Mouse (Mus musculus) naive thymus-derived CD4-positive, alpha-beta T cell, adult 2 months (primary cell): ENCODE data around the gene AC134908.4.
"Not testable (repeated sequence)": the region's sequence is repeated elsewhere in the genome, so short reads cannot be mapped to it uniquely, and the experiment has no call there.

Experiments used
- DNase-seq: peaks from one replicate; pipeline ENCODE4 v3.0.0-alpha.2; 2011; ENCODE audit warnings: low read depth

The AC134908.4 gene

DNA sequence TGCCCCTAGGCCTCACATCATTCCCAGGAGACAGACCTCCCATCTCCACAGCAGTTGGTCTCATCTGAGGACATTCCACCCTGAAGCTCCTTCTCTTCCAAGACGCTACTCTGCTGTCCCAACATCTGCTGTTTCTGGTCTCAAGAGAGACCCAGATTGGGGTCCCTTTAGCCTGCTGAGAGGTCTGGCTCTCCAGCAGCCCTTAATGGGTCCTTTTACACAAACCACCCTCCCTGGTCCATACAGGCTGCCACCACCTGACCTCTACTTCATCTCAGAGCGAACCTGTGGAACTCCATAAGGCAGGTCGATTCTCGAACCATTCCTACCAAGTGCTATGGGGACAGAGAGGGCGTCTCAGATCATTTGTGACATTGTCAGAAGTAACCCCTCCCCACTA, 12.6 kb upstream of the AC134908.4 start:
- DNase-seq, result no peak

DNA sequence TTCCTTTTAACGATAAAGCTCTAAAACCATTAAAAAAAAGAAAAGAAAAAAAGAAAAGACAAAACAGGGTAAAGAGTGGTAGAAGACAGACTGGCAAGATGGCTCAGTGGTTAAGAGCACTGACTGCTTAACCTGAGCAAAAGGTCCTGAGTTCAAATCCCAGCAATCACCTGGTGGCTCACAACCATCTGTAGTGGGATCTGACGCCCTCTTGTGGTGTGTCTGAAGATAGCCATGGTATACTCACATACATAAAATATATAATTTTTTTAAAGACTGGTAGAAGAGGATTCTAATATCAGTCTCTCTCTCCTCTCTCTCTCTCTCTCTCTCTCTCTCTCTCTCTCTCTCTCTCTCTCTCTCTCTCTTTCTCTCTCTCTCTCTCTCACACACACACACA, 12.0 kb upstream of the AC134908.4 start:
- not testable (repeated sequence) for DNase-seq

DNA sequence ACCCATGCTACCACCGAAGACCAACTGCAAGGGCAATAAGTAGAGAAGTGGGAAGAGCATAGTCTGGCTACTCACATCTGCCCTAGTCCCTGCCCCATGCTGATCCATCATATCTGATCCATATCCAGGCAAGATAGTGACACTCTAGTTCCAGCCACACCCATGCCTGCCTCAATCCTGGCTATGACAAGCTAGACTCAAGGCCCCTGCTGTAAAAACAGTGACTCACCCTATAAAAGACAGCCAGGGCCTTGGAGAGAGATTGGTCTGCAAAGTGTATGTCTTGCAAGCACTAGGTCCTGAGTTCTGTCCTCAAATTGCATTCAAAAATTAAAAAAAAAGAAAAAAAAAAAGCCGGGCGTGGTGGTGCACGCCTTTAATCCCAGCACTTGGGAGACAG, 11.0 kb upstream of the AC134908.4 start:
- DNase-seq, result no peak

DNA sequence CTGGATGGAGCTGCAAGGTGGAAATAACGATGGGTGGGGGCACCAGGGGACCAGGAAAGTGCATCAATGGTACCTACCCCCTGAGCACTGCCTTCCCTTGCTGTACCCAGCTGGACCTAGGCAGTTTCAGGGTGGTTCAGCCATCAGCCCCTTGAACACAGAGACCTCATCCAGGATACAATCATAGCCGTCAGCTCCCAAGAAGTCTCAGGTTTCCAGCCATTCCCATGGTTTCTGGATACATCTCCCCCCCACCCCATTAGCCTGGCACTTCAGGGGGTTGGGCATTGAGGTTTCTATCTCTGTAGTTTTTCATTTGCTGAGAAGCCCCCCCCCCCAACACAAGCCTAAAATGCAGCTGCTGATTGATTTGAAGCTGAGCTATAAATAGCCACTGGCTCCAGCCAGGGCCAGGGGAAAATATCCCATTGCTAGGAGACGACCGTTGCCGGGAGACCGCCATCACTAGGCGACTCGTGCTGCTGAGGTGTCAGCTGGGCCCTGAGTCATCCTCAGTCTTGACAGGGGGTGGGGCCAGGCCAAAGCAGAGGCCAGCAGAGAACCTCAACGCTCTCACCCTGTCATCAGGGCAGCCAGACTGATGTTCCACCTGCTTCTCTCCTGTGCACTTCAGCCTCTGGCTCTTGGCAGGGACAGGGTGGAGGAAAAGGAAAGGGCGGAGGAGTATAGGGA, 7.5 kb upstream of the AC134908.4 start:
- DNase-seq, result no peak

DNA sequence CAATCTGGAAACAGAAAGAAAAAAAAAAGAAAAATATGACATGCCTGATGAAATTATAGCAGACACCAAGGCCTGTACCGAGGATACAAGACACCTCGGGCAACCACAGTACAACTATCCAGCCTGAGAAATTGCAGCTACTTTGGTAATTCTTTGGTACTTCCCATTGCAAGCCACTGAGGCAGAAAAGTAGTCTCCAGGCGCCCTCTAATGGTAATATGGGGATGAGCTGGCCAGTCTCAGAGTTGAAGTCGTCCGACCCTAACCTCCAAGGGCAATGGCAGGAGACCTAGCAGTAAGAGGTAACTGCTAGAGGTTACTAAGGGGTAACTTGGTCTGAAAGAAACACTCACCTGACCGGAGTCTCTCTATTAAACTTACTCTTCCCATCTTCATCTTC, 5.6 kb upstream of the AC134908.4 start:
- peak; percentile 89 for DNase-seq

DNA sequence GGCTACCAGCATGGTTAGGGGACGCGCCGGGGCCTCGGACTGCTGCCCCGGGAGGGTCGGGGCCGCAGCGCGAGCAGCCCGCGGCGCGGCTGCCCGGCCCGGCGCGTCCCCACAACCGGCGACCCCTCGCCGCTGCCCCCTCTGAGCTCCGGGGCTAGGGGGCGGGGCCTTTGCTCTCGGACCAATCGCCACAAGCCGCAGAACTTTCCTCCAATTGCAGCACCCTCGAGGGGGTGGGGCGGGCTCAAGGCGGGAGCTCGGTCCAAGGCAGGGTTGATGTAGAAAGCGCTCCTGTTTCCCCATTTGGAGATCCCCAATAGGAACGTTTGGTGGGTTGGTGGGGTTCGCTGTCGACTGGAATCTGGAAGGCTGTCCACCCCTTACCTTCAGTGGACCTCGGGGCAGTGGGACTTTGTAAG, 1.5 kb upstream of the AC134908.4 start, which contains the start of gene Metrn:
Metrn (minus strand) TSS at position 186 of the 419 bp plus-strand sequence.
- peak; percentile 82 for DNase-seq

- DNase-seq, result no peak
Measured at GRCm38 (mm10) chr17:25796211-25796771, 832 bp upstream of the AC134908.4 start.

DNA sequence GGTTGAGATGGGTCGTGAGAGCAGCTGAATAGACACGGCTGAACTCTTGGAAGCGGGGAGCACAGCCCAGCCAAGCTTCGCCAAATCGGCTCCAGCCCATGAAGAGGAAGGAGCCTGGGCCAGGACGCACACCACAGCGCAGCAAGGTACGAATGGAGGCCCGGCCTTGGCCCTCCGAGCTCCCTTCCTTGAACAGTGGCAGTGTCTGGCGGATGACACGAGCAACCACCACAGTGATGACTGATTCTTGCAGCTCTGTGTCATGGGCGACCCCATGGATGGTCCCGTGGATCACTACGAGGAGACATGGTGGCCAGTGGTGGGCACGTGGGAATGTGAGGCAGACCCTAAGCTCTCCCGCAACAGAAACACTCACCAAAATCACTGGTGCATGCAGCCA, 461 bp downstream of the AC134908.4 start:
- no peak for DNase-seq

GRCm38 (mm10) chr17:25794197-25794596, 1.3 kb downstream of the AC134908.4 start:
- no peak for DNase-seq

DNA sequence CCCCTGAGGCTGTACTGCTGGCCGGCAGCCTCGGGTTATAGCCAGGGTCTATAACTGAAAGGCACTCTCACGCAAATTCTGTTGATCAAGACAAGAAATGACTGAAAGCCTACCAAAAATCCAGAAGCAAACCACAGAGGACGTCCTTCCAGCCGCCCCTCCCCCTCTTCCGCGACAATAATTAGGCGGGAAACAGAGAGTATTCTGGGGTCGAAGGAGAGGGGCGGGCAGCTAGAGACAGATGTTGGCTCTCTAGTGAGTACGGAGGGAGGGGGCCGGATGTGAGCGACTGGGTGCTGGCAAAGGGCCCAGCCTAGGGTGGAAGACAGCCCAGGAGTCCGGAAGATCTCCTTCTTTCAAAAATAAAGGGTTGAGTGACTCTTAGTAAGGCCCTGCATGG, 2.8 kb downstream of the AC134908.4 start, which contains the start of gene Fam173a:
Fam173a (minus strand) TSS at position 287 of the 400 bp plus-strand sequence.
- DNase-seq, result peak; percentile 89

GRCm38 (mm10) chr17:25791843-25792527, 3.5 kb downstream of the AC134908.4 start:
- DNase-seq, result peak; percentile 92

- no peak for DNase-seq
Measured at GRCm38 (mm10) chr17:25791320-25791842, 4.1 kb downstream of the AC134908.4 start.

DNA sequence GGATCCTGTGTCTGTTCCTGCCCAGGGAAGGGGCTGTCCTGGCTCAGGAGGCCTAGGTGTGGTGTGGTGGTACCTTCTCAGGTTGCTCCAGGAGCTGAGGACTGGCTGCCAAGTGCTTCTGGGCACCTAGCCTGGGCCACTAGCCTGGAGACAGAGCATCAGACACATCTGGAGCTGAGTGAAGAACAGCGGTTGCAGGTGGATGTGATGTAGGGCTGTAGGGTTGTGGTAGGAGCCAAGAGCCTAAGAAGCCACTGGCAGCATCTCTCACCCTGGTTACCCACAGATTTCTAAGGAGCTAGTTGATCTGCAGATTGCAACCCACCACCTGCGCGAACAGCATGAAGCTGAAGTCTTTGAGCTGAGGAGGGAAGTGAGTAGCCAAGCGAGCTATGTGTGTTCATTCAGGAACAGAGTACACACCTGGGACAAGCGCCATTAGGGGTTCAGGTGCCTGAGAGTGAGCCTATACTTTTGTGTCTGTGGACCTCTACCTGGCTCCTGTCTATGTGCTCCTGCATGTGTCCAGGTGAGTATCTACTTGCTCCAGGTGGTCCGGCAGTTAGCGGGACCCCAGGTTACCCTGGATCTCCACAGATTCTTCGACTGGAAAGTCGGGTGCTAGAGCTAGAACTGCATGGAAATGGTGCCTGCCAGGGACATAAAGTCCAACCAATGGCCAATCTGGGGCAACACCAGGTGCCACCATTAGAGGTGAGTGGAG, 8.5 kb downstream of the AC134908.4 start:
- no peak for DNase-seq

GRCm38 (mm10) chr17:25786280-25786679, 9.2 kb downstream of the AC134908.4 start, which contains the start of gene Ccdc78:
Gene Ccdc78, plus strand, starts transcription at chr17:25786580.
- no peak for DNase-seq

DNA sequence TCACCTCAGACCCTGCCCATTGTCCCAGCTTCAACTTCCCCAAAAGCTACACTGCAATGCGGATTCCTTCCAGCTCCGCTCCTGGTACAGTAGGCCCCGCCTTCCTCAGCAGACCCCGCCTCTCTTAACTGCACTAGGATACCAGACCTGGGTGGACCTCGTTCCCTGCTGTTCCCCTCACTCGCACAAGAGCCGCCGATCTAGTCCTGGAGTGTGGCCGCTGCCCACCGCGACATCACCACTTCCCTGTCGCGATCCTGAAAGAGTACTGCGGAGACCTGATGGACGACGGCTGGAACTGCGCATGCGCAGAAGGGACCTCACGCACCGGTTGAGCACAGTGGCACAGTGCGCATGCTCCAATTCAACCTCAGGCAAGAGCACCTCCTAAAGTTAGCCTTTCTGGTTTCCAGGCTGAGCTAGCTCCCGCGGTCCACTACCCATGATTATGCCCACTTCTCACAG, 10.1 kb downstream of the AC134908.4 start, which contains the start of gene Haghl:
Haghl (minus strand) TSS at position 393 of the 465 bp plus-strand sequence.
- peak; percentile 99 for DNase-seq

GRCm38 (mm10) chr17:25783861-25784574, 11.4 kb downstream of the AC134908.4 start:
- no peak for DNase-seq

- no peak for DNase-seq
Measured at GRCm38 (mm10) chr17:25783086-25783485, 12.4 kb downstream of the AC134908.4 start.

DNA sequence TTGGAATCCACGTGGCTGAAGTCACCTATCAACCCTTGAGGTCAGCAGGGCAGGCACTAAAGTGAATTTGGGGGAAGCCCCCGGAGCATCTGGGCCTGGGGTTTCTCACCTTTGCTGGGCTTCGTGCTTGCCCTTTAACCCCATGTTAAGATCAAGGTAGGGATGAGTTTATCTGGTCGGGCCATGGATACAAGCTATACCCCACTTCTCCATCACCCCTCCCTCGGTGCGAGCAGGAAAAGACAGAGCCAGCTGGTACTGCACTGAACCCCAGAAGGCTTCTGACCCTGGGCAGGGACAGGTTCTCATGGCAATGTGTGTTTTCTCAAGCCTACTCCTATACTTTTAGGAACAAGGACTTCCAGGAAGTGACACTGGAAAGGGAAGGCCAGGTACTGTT, 14.1 kb downstream of the AC134908.4 start:
- DNase-seq, result no peak

GRCm38 (mm10) chr17:25777948-25778347, 17.5 kb downstream of the AC134908.4 start:
- DNase-seq, result no peak

GRCm38 (mm10) chr17:25775318-25776062, 20.0 kb downstream of the AC134908.4 start:
- no peak for DNase-seq
